Mouse (Mus musculus) neural tube, embryonic 11.5 days (tissue): Measurements from ENCODE around the gene Cyp4f13. TPM values are rescaled to one million over a fixed set of nuclear protein-coding genes. Genes with fewer than 3 reads are reported as not detected.

Experiments
- ATAC-seq: fragments of 200-750 bp; cut with Nextera tagmentation; 2 replicates; pipeline ENCODE4 v1.8.0; 2017; ENCODE audit warnings: moderate number of reproducible peaks, mild to moderate bottlenecking, moderate TSS enrichment, moderate library complexity; ENCODE audit not compliant: insufficient read depth, low FRiP score, low TSS enrichment
- DNase-seq: peaks from one replicate; pipeline ENCODE4 v3.0.0-alpha.2; 2015; ENCODE audit warnings: low spot score
- H3K27ac ChIP-seq: fragments of 300-500 bp; sonication (generic); 2 replicates; pipeline ENCODE4 v1.5.1; 2014; ENCODE audit warnings: low read depth, mild to moderate bottlenecking, low read length
- H3K27me3 ChIP-seq: fragments of 300-500 bp; sonication (generic); 2 replicates; pipeline ENCODE4 v1.6.1; 2014; ENCODE audit warnings: mild to moderate bottlenecking, low read length, mixed read lengths; ENCODE audit not compliant: control insufficient read depth, insufficient read depth
- H3K36me3 ChIP-seq: fragments of 300-500 bp; sonication (generic); 2 replicates; pipeline ENCODE4 v1.6.1; 2014; ENCODE audit warnings: mild to moderate bottlenecking, low read length, moderate library complexity, mixed read lengths; ENCODE audit not compliant: control insufficient read depth, insufficient read depth
- H3K4me1 ChIP-seq: fragments of 300-500 bp; sonication (generic); 2 replicates; pipeline ENCODE4 v1.6.1; 2014; ENCODE audit warnings: low read length, mixed read lengths; ENCODE audit not compliant: control insufficient read depth, insufficient read depth
- H3K4me2 ChIP-seq: fragments of 300-500 bp; sonication (generic); 2 replicates; pipeline ENCODE4 v1.6.1; 2014; ENCODE audit warnings: low read depth, mild to moderate bottlenecking, moderate library complexity
- H3K4me3 ChIP-seq: fragments of 300-500 bp; sonication (generic); 2 replicates; pipeline ENCODE4 v1.5.1; 2014; ENCODE audit warnings: low read depth, low read length
- H3K9ac ChIP-seq: fragments of 300-500 bp; sonication (generic); 2 replicates; pipeline ENCODE4 v1.6.1; 2014; ENCODE audit warnings: mild to moderate bottlenecking, low read length
- H3K9me3 ChIP-seq: fragments of 300-500 bp; sonication (generic); 2 replicates; pipeline ENCODE4 v1.6.1; 2016; ENCODE audit warnings: low read length; ENCODE audit not compliant: control insufficient read depth
- WGBS: fragments of 180-500 bp; shearing (Covaris S2); extraction: QIAGEN DNeasy Blood & Tissue Kit; methylation state at CpG from one replicate; pipeline ENCODE4 v1.1.7; 2014; 5-methylcytosine and 5-hydroxymethylcytosine counted together
- polyA plus RNA-seq: library from polyadenylated mRNA; unstranded; fragments of >200 nt; fragmentation: Nextera tagmentation; extraction: Ambion mirVana; gene quantifications from 2 replicates; pipeline ENCODE4 v1.2.1, GENCODE M21; 2014

Gene Cyp4f13
- polyA plus RNA-seq, 1 experiment from 2014 or later, result 3.0 TPM

- Histone ChIP-seq H3K4me3 (peak within 1 kb of the TSS; percentile 56), H3K27me3 (no peaks in the 10 kb centered on the region), H3K36me3 (no peaks in the 10 kb centered on the region; the same call in 1 of the 2 replicates), H3K4me1 (0 out of 2 replicates have a peak, but pooled peaks cover 4% of the 10 kb centered on the region), H3K4me2 (peak within 1 kb of the TSS; percentile 46), H3K9ac (peak within 1 kb of the TSS; percentile 49), H3K9me3 (no peaks in the 10 kb centered on the region), H3K27ac (peak within 1 kb of the TSS; percentile 49)
- 14% methylated on average over 31 of the region's 33 CpGs for WGBS
- DNase-seq (peak; percentile 88), ATAC-seq (peak; percentile 99)
Observed at GRCm38 (mm10) chr17:32891239-32892180, 55.7 kb downstream of the Cyp4f13 start, which contains the start of gene Zfp870. Zfp870 (minus strand) TSS chr17:32891642.

DNA sequence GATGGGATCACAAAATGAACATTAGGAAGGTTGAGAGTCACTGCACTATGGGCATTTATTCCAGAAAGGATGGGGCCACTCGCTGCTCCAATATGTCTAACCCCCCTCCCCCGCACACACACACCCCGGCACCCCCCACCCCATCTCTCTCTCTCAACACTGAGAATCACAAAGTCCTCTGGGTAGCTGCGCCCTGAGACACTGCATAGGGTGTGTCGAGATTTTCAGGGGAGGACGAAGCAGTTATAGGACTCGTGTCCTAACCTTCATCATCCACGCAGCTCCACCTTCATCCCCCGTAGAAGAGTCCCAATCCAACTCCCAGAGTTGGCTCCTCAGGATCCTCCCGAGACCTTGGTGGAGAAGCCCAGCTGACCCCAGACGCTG is 56.4 kb downstream of the Cyp4f13 start:
- DNase-seq (no peak), ATAC-seq (no peak; the same call in 1 of the 2 replicates)
- Histone ChIP-seq H3K27ac (peak overlapping the region; percentile 49), H3K27me3 (no peaks in the 10 kb centered on the region), H3K4me2 (peak overlapping the region; percentile 46), H3K36me3 (no peaks in the 10 kb centered on the region; the same call in 1 of the 2 replicates), H3K9me3 (no peaks in the 10 kb centered on the region), H3K4me3 (peak overlapping the region; percentile 56), H3K4me1 (0 out of 2 replicates have a peak, but pooled peaks cover 4% of the 10 kb centered on the region), H3K9ac (peak overlapping the region; percentile 49)
- 4% methylated on average over 10 of the region's 11 CpGs for WGBS

DNA sequence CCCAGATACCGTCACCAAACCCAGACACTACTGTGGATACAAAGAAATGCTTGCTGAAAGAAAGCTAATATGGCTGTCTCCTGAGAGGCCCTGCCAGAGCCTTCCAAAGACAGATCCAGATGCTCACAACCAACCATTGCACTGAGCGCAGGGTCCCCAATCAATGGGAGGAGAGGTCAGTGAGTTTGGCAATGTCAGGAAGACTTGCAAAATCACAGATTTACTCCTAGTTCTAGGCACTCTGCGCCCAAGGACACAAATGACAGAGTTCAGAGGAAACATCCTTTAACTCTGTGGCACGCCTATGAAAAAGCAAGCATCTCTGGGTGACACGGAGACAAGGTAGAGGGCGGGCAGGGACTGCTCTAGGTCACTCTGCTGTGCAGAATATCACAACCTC is 57.6 kb downstream of the Cyp4f13 start:
- no peak for DNase-seq
- Histone ChIP-seq H3K36me3 (peaks cover 4% of the 10 kb centered on the region), H3K4me2 (no peak overlapping the region), H3K4me1 (0 out of 2 replicates have a peak, but pooled peaks cover 4% of the 10 kb centered on the region), H3K4me3 (no peak overlapping the region), H3K27me3 (no peaks in the 10 kb centered on the region), H3K9me3 (no peaks in the 10 kb centered on the region), H3K27ac (no peak overlapping the region), H3K9ac (no peak overlapping the region)
- ATAC-seq, result no peak
- WGBS, result 93% methylated on average over 6 of the region's 6 CpGs

DNA sequence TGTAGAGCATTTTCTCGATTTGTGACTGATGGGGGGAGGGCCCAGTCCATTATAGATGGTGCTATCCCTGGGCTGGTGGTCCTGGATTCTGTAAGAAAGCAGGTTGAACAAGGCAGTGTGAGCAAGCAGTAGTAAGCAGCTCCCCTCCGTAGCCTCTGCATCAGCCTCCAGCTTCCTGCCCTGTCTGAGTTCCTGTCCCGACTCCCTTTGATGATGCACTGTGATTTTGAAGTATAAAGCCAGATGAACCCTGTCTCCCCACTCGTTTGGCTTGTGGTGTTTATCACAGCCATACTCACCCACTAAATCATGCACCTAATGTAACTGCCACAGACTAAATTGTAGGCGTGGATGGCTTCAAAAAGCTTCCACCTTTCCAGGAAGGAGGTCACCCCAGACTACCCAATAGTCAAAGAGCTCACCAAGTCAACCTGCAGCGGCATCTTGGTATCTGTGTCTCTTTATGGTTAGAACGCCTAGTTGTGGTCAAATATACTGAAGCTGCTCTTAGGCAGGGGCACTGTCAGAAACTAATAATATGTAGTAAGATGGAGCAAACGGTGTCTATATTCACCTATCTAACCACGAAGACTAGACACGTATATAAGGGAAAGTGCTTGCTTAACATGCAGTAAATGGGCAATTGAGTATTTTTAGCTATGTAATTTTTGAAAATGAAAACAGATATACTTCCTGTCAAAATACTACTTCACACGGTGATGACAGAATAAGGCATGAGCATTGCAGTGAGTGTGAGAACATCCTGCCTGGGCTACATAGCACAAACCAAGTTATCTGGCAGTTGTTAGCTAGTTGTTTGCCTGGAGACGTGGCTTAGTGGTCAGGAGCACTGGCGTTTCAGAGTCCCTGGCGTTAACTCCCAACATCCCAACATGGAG is 66.6 kb downstream of the Cyp4f13 start:
- Histone ChIP-seq H3K27ac (no peak overlapping the region), H3K4me3 (no peak overlapping the region), H3K9ac (no peak overlapping the region), H3K36me3 (peaks cover 8% of the 10 kb centered on the region; the same call in 1 of the 2 replicates), H3K27me3 (no peaks in the 10 kb centered on the region), H3K4me1 (no peaks in the 10 kb centered on the region), H3K9me3 (no peaks in the 10 kb centered on the region), H3K4me2 (no peak overlapping the region)
- ATAC-seq (no peak), DNase-seq (no peak)
- 90% methylated on average over 14 of the region's 14 CpGs for WGBS

DNA sequence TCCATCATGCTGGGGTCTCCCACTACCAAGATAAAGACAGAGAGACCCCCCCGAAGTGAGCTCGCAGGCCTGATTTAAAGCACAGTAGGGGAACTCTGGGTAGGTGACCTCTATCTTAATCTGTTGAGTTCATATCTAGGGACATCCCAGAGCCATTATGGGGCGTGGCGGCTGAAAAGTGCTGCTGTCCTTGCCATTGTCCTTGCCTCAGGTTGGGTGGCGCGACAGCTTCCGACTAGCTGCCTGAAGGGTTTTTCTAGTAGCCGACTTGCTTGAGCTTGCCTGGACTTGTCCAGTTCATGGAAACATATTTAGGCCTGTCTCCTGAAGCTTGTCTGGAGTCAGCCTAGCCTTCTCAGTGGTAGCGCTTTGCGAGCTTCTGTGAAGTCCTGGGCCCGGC is 68.4 kb downstream of the Cyp4f13 start:
- H3K36me3 ChIP-seq, result peaks cover 2% of the 10 kb centered on the region; the same call in 1 of the 2 replicates
- 96% methylated on average over 11 of the region's 11 CpGs for WGBS
- ATAC-seq, result no peak

GRCm38 (mm10) chr17:32877471-32878171 is 69.6 kb downstream of the Cyp4f13 start:
- Histone ChIP-seq H3K4me2 (no peak overlapping the region), H3K36me3 (peaks cover 2% of the 10 kb centered on the region; the same call in 1 of the 2 replicates), H3K4me1 (no peaks in the 10 kb centered on the region), H3K4me3 (no peak overlapping the region), H3K27ac (no peak overlapping the region), H3K9ac (no peak overlapping the region), H3K27me3 (no peaks in the 10 kb centered on the region), H3K9me3 (no peaks in the 10 kb centered on the region)
- WGBS, result 11% methylated on average over 22 of the region's 22 CpGs
- no peak for DNase-seq
- ATAC-seq, result no peak

More for the DNA sequence above, 68.4 kb downstream of the Cyp4f13 start:
- Histone ChIP-seq H3K4me2 (no peak overlapping the region), H3K9me3 (no peaks in the 10 kb centered on the region), H3K9ac (no peak overlapping the region), H3K4me1 (no peaks in the 10 kb centered on the region), H3K4me3 (no peak overlapping the region), H3K27me3 (no peaks in the 10 kb centered on the region), H3K27ac (no peak overlapping the region)
- no peak for DNase-seq
